10 mouse cellular contexts compared by ENCODE assay signal in the genomic region with DNA sequence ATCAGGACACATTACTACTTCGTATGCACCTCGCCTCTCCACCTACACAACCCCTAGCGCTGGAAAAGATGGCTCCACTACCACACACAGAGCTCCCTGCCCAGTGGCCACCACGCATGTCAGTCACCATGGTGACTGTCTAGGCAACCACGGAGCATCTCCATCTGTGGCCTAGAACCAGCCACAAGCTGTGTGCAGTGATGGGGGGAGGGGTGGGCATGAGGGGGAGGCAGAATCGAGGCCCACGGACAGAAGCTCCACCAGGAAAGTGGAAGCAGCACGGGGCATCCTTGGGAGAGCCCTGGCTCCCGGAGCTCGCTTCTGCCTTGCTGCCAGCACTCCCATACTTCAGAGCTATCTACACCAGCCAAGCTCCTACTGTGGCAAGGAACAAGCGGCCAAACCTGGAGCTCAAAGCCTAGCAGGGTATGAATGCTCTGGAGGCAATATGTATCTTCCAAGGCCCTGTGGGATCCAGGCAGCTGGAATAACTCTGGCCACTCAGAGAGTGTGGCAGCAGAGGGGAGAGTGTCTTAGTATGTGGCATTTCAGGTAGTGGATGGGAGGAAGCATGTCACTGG. TPM values are rescaled to one million over a fixed set of nuclear protein-coding genes. Genes with fewer than 3 reads are reported as not detected.
DNase-seq lines count a peak whose midpoint lies in the region.
"Had no signal": no experiment of that assay in that cellular context is flagged by ENCODE, and none has a peak within 500 bp of the region (broad histone marks: within the 10 kb centered on the region; RNA-seq: fewer than 3 reads in every experiment).

No protein-coding gene starts in this region.

- DNase-seq in left cerebral cortex, adult 18-20 months (ENCODE audit: low spot score in 2 of 2): peak; percentile 66 to 82
- DNase-seq in left cerebral cortex, adult 11 months (ENCODE audit: low spot score): no peak
- peak; percentile 86 to 88 for DNase-seq in cerebellum, postnatal 10 days
- DNase-seq in layer of hippocampus, postnatal 14 days (ENCODE audit: low spot score in 2 of 2): peak; percentile 76 to 85
- DNase-seq in right cerebral cortex, postnatal 36 days (ENCODE audit: low spot score in 2 of 2): peak; percentile 76 to 85
- no peak for DNase-seq in adrenal gland, postnatal 25 days
- DNase-seq in heart, postnatal 10 days: no peak
- DNase-seq in lung, postnatal 4 days: no peak
- DNase-seq: liver, embryonic 13.5 days; thymus, adult 18-20 months had no signal

- intact Hi-C loops in heart, postnatal 10 days (cut with DNase I): no loop called here

RNA-seq across cellular contexts. Expression of a gene that starts 47.1 kb away (rescaled TPM):
- 10 to 100 TPM; 37.5 to 40.8 TPM for total RNA-seq in left cerebral cortex, adult 18-20 months (2021)
- 10 to 100 TPM; 36.6 to 41.0 TPM for total RNA-seq in layer of hippocampus, postnatal 14 days (2021)
- 51.2 and 51.7 TPM in 2 replicates for total RNA-seq in adrenal gland, postnatal 25 days (2021)
- 10 to 100 TPM; 29.8 to 37.9 TPM for total RNA-seq in heart, postnatal 10 days (2021)

RNA-seq across cellular contexts. Expression of a gene that starts 52.3 kb away (rescaled TPM):
- 10 to 100 TPM; 61.4 to 68.3 TPM for total RNA-seq in left cerebral cortex, adult 18-20 months (2021)
- 100 to 1,000 TPM; 137 to 160 TPM for total RNA-seq in layer of hippocampus, postnatal 14 days (2021)
- 112 and 134 TPM in 2 replicates for total RNA-seq in adrenal gland, postnatal 25 days (2021)
- total RNA-seq in heart, postnatal 10 days (2021): 10 to 100 TPM; 59.7 to 65.1 TPM

RNA-seq across cellular contexts. Expression of a gene that starts 59.9 kb away (rescaled TPM):
- 1 to 10 TPM; 4.9 to 5.1 TPM for total RNA-seq in left cerebral cortex, adult 18-20 months (2021)
- total RNA-seq in layer of hippocampus, postnatal 14 days (2021): 1 to 10 TPM; 2.4 TPM
- 1.0 and 1.6 TPM in 2 replicates for total RNA-seq in adrenal gland, postnatal 25 days (2021)
- total RNA-seq in heart, postnatal 10 days (2021): under 1 TPM; 0.17 to 0.22 TPM

Comparison
In these comparisons a context has a peak if more than half of its experiments do, and no peak if none do; other contexts are left out.
1. DNase-seq: peak in left cerebral cortex, adult 18-20 months (2 of 2), cerebellum, postnatal 10 days (2 of 2), layer of hippocampus, postnatal 14 days (2 of 2) and right cerebral cortex, postnatal 36 days (2 of 2); none in left cerebral cortex, adult 11 months (single experiment), adrenal gland, postnatal 25 days (single experiment), heart, postnatal 10 days (0 of 2) and lung, postnatal 4 days (0 of 2).